Mouse (Mus musculus) limb, embryonic 11.5 days (tissue): ENCODE results near the gene Rxra. TPM values are rescaled to one million over a fixed set of nuclear protein-coding genes. Genes with fewer than 3 reads are reported as not detected.

ENCODE experiments used
- ATAC-seq: fragments of 200-750 bp; cut with Nextera tagmentation; 2 replicates; pipeline ENCODE4 v1.8.0; 2017; ENCODE audit warnings: low read depth; ENCODE audit not compliant: insufficient number of reproducible peaks, low FRiP score, low TSS enrichment
- DNase-seq: peaks from one replicate; pipeline ENCODE4 v3.0.0-alpha.2; 2015; ENCODE audit warnings: low spot score
- H3K27ac ChIP-seq: fragments of 300-500 bp; sonication (generic); replicated peaks from 2 replicates; pipeline ENCODE4 v1.5.1; 2014; ENCODE audit warnings: low read depth, mild to moderate bottlenecking, low read length
- H3K27me3 ChIP-seq: fragments of 300-500 bp; sonication (generic); 2 replicates; pipeline ENCODE4 v1.6.1; 2014; ENCODE audit warnings: mild to moderate bottlenecking, low read length, mixed read lengths; ENCODE audit not compliant: control insufficient read depth, insufficient read depth
- H3K36me3 ChIP-seq: fragments of 300-500 bp; sonication (generic); 2 replicates; pipeline ENCODE4 v1.6.1; 2014; ENCODE audit warnings: mild to moderate bottlenecking, low read length, moderate library complexity, mixed read lengths; ENCODE audit not compliant: control insufficient read depth, insufficient read depth
- H3K4me1 ChIP-seq: fragments of 300-500 bp; sonication (generic); 2 replicates; pipeline ENCODE4 v1.6.1; 2014; ENCODE audit warnings: low read length, mixed read lengths; ENCODE audit not compliant: control insufficient read depth, insufficient read depth
- H3K4me2 ChIP-seq: fragments of 300-500 bp; sonication (generic); 2 replicates; pipeline ENCODE4 v1.6.1; 2014; ENCODE audit warnings: low read depth, mild to moderate bottlenecking, moderate library complexity; ENCODE audit not compliant: severe bottlenecking
- H3K4me3 ChIP-seq: fragments of 300-500 bp; sonication (generic); 2 replicates; pipeline ENCODE4 v1.5.1; 2014; ENCODE audit warnings: low read depth, low read length
- H3K9ac ChIP-seq: fragments of 300-500 bp; sonication (generic); 2 replicates; pipeline ENCODE4 v1.6.1; 2014; ENCODE audit warnings: mild to moderate bottlenecking, low read length
- H3K9me3 ChIP-seq: fragments of 300-500 bp; sonication (generic); 2 replicates; pipeline ENCODE4 v1.6.1; 2016; ENCODE audit warnings: low read length; ENCODE audit not compliant: control insufficient read depth
- WGBS: fragments of 180-500 bp; shearing (Covaris S2); extraction: QIAGEN DNeasy Blood & Tissue Kit; methylation state at CpG from one replicate; pipeline ENCODE4 v1.1.7; 2014; 5-methylcytosine and 5-hydroxymethylcytosine counted together
- polyA plus RNA-seq: library from polyadenylated mRNA; unstranded; fragments of >200 nt; fragmentation: Nextera tagmentation; extraction: Ambion mirVana; gene quantifications from 2 replicates; pipeline ENCODE4 v1.2.1, GENCODE M21; 2014

The Rxra gene
- polyA plus RNA-seq, 1 experiment from 2014 or later, result 8.7 TPM

DNA sequence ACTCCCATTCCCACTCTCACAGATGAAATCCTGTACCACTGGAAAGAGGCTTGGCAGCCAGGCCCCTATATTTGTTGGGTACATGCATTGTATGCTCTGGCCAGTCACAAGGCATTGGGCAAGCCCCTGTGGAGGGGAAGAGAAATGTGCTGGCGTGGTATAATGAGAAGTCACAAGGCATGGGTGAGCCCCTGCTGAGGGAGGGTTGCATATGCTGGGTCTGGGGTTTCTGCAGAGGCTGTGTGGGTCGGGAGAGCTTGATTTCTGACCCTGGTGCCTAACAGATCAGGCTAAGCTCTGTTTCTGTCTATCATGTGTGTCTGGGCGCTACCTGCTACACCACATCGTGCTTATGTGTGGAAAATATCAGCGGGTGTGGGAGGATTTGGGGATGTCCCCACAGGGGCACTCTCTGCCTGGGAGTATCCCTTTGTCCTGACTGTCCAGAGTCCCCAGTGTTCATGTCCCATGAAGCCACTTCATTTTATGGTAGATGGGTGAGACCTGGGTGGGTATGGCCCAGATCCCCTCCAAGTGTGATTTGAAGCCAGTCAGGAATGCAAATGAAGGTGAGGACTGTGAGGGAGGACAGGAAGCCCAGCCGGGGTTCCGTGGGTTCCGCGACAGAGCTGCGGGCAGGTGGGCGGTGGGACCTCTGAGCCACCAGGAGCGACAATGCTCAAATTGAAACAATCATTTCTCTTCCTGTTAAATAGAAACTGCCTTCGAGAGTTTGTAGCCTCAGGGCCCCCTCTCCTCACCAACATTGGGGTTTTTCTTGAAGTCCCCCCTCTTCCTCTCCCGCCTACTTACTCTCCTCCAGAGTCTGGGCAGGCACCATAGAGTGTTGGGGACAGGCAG is 52.0 kb downstream of the Rxra start:
- ATAC-seq (no peak), DNase-seq (no peak)
- Histone ChIP-seq H3K4me3 (no peak overlapping the region), H3K4me2 (no peak overlapping the region), H3K27ac (no peak overlapping the region), H3K36me3 (no peaks in the 10 kb centered on the region), H3K9me3 (no peaks in the 10 kb centered on the region), H3K27me3 (no peaks in the 10 kb centered on the region), H3K4me1 (peaks cover 15% of the 10 kb centered on the region), H3K9ac (no peak overlapping the region)
- 68% methylated on average over 14 of the region's 14 CpGs for WGBS

DNA sequence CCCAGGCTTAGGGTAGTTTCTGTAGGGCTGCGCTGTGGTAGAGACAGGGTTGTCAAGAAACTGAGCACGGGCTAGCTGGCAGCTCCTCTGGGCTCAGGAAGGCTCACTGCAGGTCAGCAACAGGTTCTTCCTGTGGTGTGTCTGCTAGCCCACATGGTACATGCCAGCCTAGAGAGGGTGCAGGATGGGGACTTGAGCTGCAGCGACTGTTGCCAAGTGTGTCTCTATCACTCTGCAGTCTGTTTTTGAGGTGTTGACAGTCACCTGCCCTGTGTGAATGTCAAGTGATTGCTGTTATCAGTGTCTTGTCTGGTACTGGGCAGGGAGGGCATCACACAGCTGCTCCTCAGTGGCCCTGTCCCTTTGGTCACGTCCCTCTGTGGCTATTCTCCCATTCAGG is 52.8 kb downstream of the Rxra start:
- Histone ChIP-seq H3K27me3 (no peaks in the 10 kb centered on the region), H3K4me1 (peaks cover 21% of the 10 kb centered on the region), H3K36me3 (no peaks in the 10 kb centered on the region), H3K4me3 (no peak overlapping the region), H3K9me3 (no peaks in the 10 kb centered on the region), H3K9ac (no peak overlapping the region), H3K4me2 (no peak overlapping the region), H3K27ac (no peak overlapping the region)
- 72% methylated on average over 4 of the region's 4 CpGs for WGBS
- DNase-seq (no peak), ATAC-seq (no peak)

GRCm38 (mm10) chr2:27730002-27730905 is 54.0 kb downstream of the Rxra start:
- Histone ChIP-seq H3K4me3 (no peak overlapping the region), H3K27ac (no peak overlapping the region), H3K9ac (no peak overlapping the region), H3K27me3 (no peaks in the 10 kb centered on the region), H3K36me3 (no peaks in the 10 kb centered on the region), H3K9me3 (no peaks in the 10 kb centered on the region), H3K4me2 (no peak overlapping the region), H3K4me1 (peaks cover 30% of the 10 kb centered on the region)
- whole genome bisulfite sequencing, result 66% methylated on average over 13 of the region's 13 CpGs
- DNase-seq (peak; percentile 47), ATAC-seq (no peak)

- no peaks in the 10 kb centered on the region for H3K36me3 ChIP-seq
- H3K9me3 ChIP-seq, result no peaks in the 10 kb centered on the region
- no peak for DNase-seq
- no peak overlapping the region for H3K4me2 ChIP-seq
- no peaks in the 10 kb centered on the region for H3K27me3 ChIP-seq
- no peak for ATAC-seq
- no peak overlapping the region; the same call in 1 of the 2 replicates for H3K27ac ChIP-seq
- H3K4me3 ChIP-seq, result no peak overlapping the region
- peak overlapping the region; percentile 39; the same call in 1 of the 2 replicates for H3K9ac ChIP-seq
- 62% methylated on average over 2 of the region's 2 CpGs for WGBS
- H3K4me1 ChIP-seq, result peaks cover 30% of the 10 kb centered on the region
These were observed 56.8 kb downstream of the Rxra start for GRCm38 (mm10) chr2:27733021-27733420.

GRCm38 (mm10) chr2:27734328-27734727 is 58.1 kb downstream of the Rxra start:
- Histone ChIP-seq H3K4me1 (peaks cover 33% of the 10 kb centered on the region), H3K9me3 (no peaks in the 10 kb centered on the region), H3K4me2 (no peak overlapping the region), H3K27me3 (no peaks in the 10 kb centered on the region), H3K36me3 (no peaks in the 10 kb centered on the region), H3K27ac (peak overlapping the region; percentile 33; the same call in 1 of the 2 replicates), H3K9ac (no peak overlapping the region), H3K4me3 (no peak overlapping the region)
- DNase-seq (peak; percentile 56), ATAC-seq (no peak)
- WGBS, result 0% methylated on average over 1 of the region's 1 CpGs

- 71% methylated on average over 2 of the region's 2 CpGs for WGBS
- H3K4me2 ChIP-seq, result no peak overlapping the region
- DNase-seq (no peak), ATAC-seq (no peak)
- H3K27me3 ChIP-seq, result no peaks in the 10 kb centered on the region
- peaks cover 37% of the 10 kb centered on the region for H3K4me1 ChIP-seq
- 0 out of 2 replicates have a peak overlapping the region, but pooled peaks have one; percentile 9 for H3K27ac ChIP-seq
- no peak overlapping the region for H3K9ac ChIP-seq
- no peaks in the 10 kb centered on the region for H3K9me3 ChIP-seq
- H3K4me3 ChIP-seq, result no peak overlapping the region
- no peaks in the 10 kb centered on the region for H3K36me3 ChIP-seq
These were observed 58.6 kb downstream of the Rxra start for GRCm38 (mm10) chr2:27734800-27735199.

DNA sequence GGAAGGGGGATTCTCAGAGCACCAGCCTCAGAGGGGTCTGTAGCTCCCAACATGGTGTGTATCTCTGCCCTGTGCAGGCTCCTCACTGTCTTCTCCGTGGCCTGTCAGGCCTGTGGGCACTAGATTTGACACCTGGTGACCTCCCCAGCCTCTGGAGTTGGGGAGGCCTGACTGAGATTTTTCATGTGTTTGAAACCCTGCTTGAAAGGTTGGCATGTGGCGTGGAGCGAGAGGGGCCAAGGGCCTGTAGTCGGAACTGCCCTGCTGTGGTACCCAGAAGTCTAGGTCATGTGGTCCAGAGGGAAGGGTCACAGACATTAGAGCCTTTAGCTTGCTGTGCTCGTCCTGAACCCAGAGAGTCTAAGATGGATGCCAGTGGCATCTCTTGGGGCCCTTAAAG is 60.6 kb downstream of the Rxra start:
- no peak for DNase-seq
- WGBS, result 83% methylated on average over 5 of the region's 5 CpGs
- H3K4me2 ChIP-seq, result no peak overlapping the region
- H3K4me3 ChIP-seq, result no peak overlapping the region
- H3K9ac ChIP-seq, result no peak overlapping the region
- H3K27me3 ChIP-seq, result no peaks in the 10 kb centered on the region
- no peaks in the 10 kb centered on the region for H3K9me3 ChIP-seq
- ATAC-seq, result no peak
- H3K4me1 ChIP-seq, result peaks cover 45% of the 10 kb centered on the region
- H3K27ac ChIP-seq, result no peak overlapping the region
- no peaks in the 10 kb centered on the region for H3K36me3 ChIP-seq

DNA sequence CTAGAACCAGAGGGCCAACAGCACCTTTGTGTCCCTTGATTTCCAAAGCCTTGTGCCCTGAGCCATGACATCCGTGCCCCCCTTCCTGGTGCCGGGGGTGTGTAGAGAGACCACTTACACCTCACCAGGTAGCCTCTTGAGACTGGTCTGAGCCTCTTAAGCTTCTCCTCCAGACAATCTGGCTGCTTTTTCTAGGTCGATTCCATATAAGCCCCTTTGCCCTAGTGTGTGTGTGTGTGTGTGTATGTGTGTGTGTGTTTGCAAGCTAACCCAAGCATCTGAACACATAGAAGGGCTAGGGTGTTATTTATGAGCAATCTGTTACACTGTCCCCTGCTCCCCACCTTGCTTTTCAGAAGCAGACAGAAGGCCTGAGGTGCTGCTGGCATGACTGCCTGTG is 62.2 kb downstream of the Rxra start:
- no peaks in the 10 kb centered on the region for H3K9me3 ChIP-seq
- ATAC-seq, result no peak
- no peak overlapping the region for H3K9ac ChIP-seq
- H3K4me1 ChIP-seq, result peaks cover 31% of the 10 kb centered on the region
- H3K4me3 ChIP-seq, result no peak overlapping the region
- no peaks in the 10 kb centered on the region for H3K27me3 ChIP-seq
- DNase-seq, result no peak
- H3K36me3 ChIP-seq, result no peaks in the 10 kb centered on the region; the same call in 1 of the 2 replicates
- WGBS, result 93% methylated on average over 3 of the region's 3 CpGs
- no peak overlapping the region for H3K27ac ChIP-seq
- H3K4me2 ChIP-seq, result no peak overlapping the region
